Mouse (Mus musculus): ENCODE results near the gene Endou. TPM values are rescaled to one million over a fixed set of nuclear protein-coding genes. Genes with fewer than 3 reads are reported as not detected.

Gene Endou
- polyA plus RNA-seq, 1 experiment = 18.9 TPM

GRCm38 (mm10) chr15:97724346-97725197 lies 6.6 kb downstream of the Endou start:
- DNase-seq = no peak
- H3K4me3 ChIP-seq (replicated peaks; ENCODE audit: extremely low read depth, low read depth, low read length) = no peak overlapping the region
- H3K4me1 ChIP-seq (ENCODE audit: control insufficient read depth, insufficient read depth, low read length) = peaks cover 7% of the 10 kb centered on the region
- WGBS = 84% methylated on average over 17 of the region's 17 CpGs
- TF ChIP-seq POLR2A (IDR thresholded peaks at IDR 0.05; ENCODE audit: borderline replicate concordance, extremely low read depth, low read depth, low read length) (no peak), CTCF (IDR thresholded peaks at IDR 0.05; ENCODE audit: insufficient read depth, low read length) (no peak)

DNA sequence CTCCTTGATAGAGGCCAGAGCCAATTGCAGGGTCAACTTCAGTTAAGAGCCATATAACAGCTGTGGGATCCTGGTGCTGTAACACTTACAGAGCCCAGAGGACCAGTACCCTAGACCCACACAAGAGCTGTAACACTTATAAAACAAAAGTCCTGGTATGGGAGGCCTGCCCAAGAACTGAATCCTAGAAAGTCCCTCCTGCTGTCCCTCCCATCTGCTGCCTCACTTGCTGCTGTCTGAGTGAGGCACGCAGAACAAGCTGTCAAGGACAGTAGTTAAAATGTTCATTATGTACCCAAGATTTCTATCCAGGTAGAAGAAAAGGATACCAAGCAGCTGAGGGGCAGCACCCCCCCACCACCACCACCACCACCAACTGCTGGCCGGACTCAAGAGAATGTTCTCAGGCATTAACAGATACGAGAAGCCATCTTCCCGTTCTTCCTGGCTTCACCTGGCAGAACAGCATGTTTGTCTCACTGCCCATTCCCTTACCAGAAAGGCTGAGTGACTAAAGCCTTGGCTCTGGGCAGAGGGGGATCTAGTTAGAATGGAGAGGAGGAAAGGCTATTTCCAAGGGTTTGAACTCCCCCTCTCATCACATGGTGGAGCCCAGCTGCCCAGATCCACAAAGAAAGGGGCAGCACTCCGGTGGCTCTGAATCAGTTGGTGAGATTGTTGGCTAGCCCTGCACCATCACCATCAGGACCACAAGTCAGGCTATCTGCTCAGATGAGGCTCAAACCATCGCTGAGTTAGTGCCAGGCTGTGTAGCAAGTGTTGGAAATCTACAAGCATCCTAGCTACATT lies 7.4 kb downstream of the Endou start:
- peaks cover 7% of the 10 kb centered on the region for H3K4me1 ChIP-seq (ENCODE audit: control insufficient read depth, insufficient read depth, low read length)
- no peak overlapping the region for H3K4me3 ChIP-seq (replicated peaks; ENCODE audit: extremely low read depth, low read depth, low read length)
- no peak for DNase-seq
- no peak for TF ChIP-seq POLR2A (IDR thresholded peaks at IDR 0.05; ENCODE audit: borderline replicate concordance, extremely low read depth, low read depth, low read length)
- no peak for TF ChIP-seq CTCF (IDR thresholded peaks at IDR 0.05; ENCODE audit: insufficient read depth, low read length)
- WGBS = 90% methylated on average over 6 of the region's 6 CpGs

DNA sequence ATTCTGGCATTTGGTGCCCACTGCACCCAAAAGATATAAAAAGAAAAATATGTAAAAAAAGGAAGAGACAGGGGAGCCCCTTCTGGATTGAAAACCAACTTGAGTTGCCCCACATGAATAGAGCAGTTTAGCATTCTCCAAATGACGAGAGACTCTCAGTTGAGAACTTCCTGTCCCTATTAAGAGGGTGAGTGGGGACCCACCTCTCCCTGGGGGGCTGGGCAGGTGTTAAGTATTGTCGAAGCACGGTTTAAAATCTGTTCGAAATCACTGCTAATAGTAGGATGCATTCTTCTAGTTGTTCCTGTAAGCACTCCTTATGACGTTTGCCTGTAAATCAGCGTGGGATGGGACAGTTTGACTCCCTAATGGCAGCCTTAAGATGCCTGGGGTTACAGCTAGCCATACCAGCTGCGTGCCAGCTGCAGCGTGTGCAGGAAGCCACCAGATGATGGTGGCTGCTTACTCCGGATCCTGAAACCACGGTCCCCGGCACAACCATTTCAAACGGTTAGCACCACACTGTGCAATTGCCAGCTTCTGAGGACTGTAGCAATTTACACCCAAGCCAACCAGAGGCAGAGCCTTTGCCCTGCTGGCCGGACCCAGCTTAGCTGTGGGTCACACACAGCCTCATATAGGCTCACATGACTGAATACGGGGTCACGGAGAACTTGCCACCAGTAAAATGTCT lies 10.0 kb downstream of the Endou start:
- no peak for TF ChIP-seq POLR2A (IDR thresholded peaks at IDR 0.05; ENCODE audit: borderline replicate concordance, extremely low read depth, low read depth, low read length)
- no peak for TF ChIP-seq CTCF (IDR thresholded peaks at IDR 0.05; ENCODE audit: insufficient read depth, low read length)
- no peak for DNase-seq
- Histone ChIP-seq H3K4me3 (replicated peaks; ENCODE audit: extremely low read depth, low read depth, low read length) (no peak overlapping the region), H3K4me1 (ENCODE audit: control insufficient read depth, insufficient read depth, low read length) (peaks cover 17% of the 10 kb centered on the region)
- WGBS = 53% methylated on average over 15 of the region's 15 CpGs

DNA sequence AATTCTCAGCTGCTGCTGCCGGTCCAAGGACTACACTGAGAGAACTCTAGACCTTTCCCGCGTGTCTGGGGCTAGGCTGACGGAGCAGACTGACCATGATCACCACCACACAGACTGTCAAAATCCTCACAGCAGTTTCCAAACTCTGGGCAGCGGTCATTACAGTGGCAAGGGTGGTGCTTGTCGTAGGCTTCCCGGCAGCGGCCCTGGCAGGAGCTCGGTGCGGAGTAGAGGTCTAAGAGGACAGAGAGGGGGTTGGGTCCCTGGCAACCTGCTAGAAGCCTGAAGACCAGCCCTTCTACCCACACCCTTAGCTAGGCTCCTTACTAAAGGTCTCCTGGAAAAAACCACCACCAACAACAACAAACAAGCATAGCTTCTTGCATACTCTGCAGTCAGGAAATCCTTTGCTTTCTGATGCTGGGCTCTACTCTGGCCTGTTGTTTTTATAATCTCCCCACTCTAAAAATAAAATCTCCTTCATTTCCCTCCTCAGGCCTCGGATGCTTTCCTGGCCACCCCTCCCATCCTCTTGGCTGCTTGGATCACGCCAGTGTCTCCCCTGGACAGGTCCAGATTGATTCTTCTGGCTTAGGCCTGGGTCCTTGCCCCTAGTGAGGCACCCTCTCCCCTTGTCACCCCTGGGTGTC lies 11.0 kb downstream of the Endou start:
- Histone ChIP-seq H3K4me3 (replicated peaks; ENCODE audit: extremely low read depth, low read depth, low read length) (no peak overlapping the region), H3K4me1 (ENCODE audit: control insufficient read depth, insufficient read depth, low read length) (peaks cover 17% of the 10 kb centered on the region)
- 42% methylated on average over 12 of the region's 12 CpGs for WGBS
- 0 out of 2 replicates have a peak, but pooled peaks have one; percentile 18 for TF ChIP-seq POLR2A (IDR thresholded peaks at IDR 0.05; ENCODE audit: borderline replicate concordance, extremely low read depth, low read depth, low read length)
- TF ChIP-seq CTCF (IDR thresholded peaks at IDR 0.05; ENCODE audit: insufficient read depth, low read length) = no peak
- DNase-seq = no peak

DNA sequence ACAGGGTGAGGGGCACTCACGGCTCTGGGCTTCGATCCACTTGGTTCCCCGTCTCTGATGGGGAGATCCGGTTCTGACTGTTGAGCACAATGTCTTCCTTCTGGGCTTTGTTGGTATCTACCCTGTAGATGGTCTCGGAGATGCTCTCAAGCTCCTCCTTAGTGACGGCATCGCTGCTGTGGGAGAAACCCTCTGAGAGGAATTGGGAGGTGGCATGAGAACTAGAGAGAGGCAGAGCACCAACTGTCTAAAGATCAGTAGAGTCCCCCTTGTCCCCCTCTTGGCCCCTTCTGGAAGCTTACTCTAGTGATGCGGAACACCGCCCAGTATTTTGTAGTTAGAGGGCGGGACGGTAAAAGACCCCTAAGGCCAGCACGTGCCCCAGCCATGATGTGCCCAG lies 11.6 kb downstream of the Endou start:
- DNase-seq = no peak
- no peak overlapping the region for H3K4me3 ChIP-seq (replicated peaks; ENCODE audit: extremely low read depth, low read depth, low read length)
- H3K4me1 ChIP-seq (ENCODE audit: control insufficient read depth, insufficient read depth, low read length) = peaks cover 17% of the 10 kb centered on the region
- 68% methylated on average over 12 of the region's 12 CpGs for WGBS
- TF ChIP-seq POLR2A (IDR thresholded peaks at IDR 0.05; ENCODE audit: borderline replicate concordance, extremely low read depth, low read depth, low read length) = 0 out of 2 replicates have a peak, but pooled peaks have one; percentile 0
- no peak for TF ChIP-seq CTCF (IDR thresholded peaks at IDR 0.05; ENCODE audit: insufficient read depth, low read length)

DNA sequence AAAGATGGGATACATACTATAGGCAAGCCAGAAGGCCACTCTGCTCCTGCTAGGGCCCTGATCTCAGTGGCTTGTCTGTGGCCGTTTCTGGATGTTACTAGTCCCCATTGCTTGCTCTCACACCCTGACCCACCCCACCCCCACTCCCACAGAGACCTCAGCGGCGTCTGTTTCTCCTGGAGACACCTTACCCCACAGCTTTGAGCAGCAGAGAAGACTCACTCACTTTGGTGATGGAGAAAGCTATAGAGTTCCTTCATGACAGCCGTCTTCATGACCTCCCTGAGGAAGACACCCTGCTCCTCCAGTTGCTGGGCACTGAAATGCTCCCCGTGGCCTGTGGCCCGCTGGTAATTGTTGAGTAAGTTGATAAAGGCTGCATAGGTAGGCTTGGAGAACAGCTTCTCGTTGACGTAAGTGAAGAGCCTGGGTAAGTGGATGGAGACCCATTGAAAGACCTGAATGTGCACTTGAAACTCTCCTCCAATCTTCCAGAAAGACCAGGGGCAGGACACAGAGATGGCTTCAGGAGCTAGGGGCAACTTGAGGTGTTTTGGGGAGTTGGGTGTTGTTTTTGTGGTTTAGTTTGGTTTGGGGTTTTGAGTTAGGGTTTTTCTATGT lies 12.5 kb downstream of the Endou start:
- Histone ChIP-seq H3K4me3 (replicated peaks; ENCODE audit: extremely low read depth, low read depth, low read length) (no peak overlapping the region), H3K4me1 (ENCODE audit: control insufficient read depth, insufficient read depth, low read length) (peaks cover 17% of the 10 kb centered on the region)
- TF ChIP-seq CTCF (IDR thresholded peaks at IDR 0.05; ENCODE audit: insufficient read depth, low read length) (no peak), POLR2A (IDR thresholded peaks at IDR 0.05; ENCODE audit: borderline replicate concordance, extremely low read depth, low read depth, low read length) (no peak)
- WGBS = 71% methylated on average over 8 of the region's 8 CpGs
- no peak for DNase-seq

- peak; percentile 45 for DNase-seq
- 14% methylated on average over 12 of the region's 12 CpGs for WGBS
- peak; percentile 90 for TF ChIP-seq CTCF (IDR thresholded peaks at IDR 0.05; ENCODE audit: insufficient read depth, low read length)
- TF ChIP-seq POLR2A (IDR thresholded peaks at IDR 0.05; ENCODE audit: borderline replicate concordance, extremely low read depth, low read depth, low read length) = no peak
- Histone ChIP-seq H3K4me1 (ENCODE audit: control insufficient read depth, insufficient read depth, low read length) (peaks cover 17% of the 10 kb centered on the region), H3K4me3 (replicated peaks; ENCODE audit: extremely low read depth, low read depth, low read length) (no peak overlapping the region)
Measured at GRCm38 (mm10) chr15:97717861-97718534, 13.1 kb downstream of the Endou start.

DNA sequence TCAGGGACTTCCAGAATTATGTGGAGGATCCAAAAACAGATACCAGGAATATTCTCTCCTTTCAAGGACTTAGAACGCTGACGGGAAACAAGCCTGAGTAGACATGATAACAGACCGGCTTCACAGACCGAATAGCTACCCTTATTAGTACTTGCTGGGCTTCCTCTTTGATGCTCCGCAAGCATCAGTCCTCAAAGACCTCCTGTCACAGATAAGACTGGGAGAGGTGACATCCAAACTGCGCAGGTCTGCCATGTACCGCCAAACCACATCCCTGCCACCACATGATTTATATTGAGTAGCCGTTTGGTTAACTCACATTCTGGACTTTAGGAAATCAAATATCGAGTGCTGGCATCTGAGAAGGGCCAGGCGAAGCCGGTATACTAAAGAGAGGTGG lies 14.4 kb downstream of the Endou start:
- Histone ChIP-seq H3K4me1 (ENCODE audit: control insufficient read depth, insufficient read depth, low read length) (peaks cover 17% of the 10 kb centered on the region), H3K4me3 (replicated peaks; ENCODE audit: extremely low read depth, low read depth, low read length) (no peak overlapping the region)
- no peak for DNase-seq
- TF ChIP-seq POLR2A (IDR thresholded peaks at IDR 0.05; ENCODE audit: borderline replicate concordance, extremely low read depth, low read depth, low read length) (no peak), CTCF (IDR thresholded peaks at IDR 0.05; ENCODE audit: insufficient read depth, low read length) (no peak)
- WGBS = 88% methylated on average over 11 of the region's 11 CpGs
